Mouse (Mus musculus) hindbrain, embryonic 14.5 days (tissue): ENCODE results near the gene Fyb2. TPM values are rescaled to one million over a fixed set of nuclear protein-coding genes. Genes with fewer than 3 reads are reported as not detected.
A peak's percentile ranks its signal among the peaks of the same experiment; 100 is the strongest.

Experiments used
- ATAC-seq: fragments of 200-750 bp; cut with Nextera tagmentation; 2 replicates; pipeline ENCODE4 v1.8.0; 2017; ENCODE audit warnings: moderate number of reproducible peaks, mild to moderate bottlenecking, moderate TSS enrichment, moderate library complexity; ENCODE audit not compliant: low FRiP score
- DNase-seq: peaks from one replicate; pipeline ENCODE4 v3.0.0-alpha.2; 2015; ENCODE audit warnings: low spot score
- H3K27ac ChIP-seq: fragments of 300-500 bp; sonication (generic); 2 replicates; pipeline ENCODE4 v1.5.1; 2014; ENCODE audit warnings: mild to moderate bottlenecking, moderate library complexity
- H3K27me3 ChIP-seq: fragments of 300-500 bp; sonication (generic); 2 replicates; pipeline ENCODE4 v1.6.1; 2014; ENCODE audit warnings: mild to moderate bottlenecking, low read length, mixed read lengths; ENCODE audit not compliant: control insufficient read depth, insufficient read depth
- H3K36me3 ChIP-seq: fragments of 300-500 bp; sonication (generic); replicated peaks from 2 replicates; pipeline ENCODE4 v1.6.1; 2014; ENCODE audit not compliant: control insufficient read depth, insufficient read depth
- H3K4me1 ChIP-seq: fragments of 300-500 bp; sonication (generic); replicated peaks from 2 replicates; pipeline ENCODE4 v1.6.1; 2014; ENCODE audit warnings: antibody characterized with exemption, low read length, mixed read lengths; ENCODE audit not compliant: control insufficient read depth, insufficient read depth
- H3K4me2 ChIP-seq: fragments of 300-500 bp; sonication (generic); replicated peaks from 2 replicates; pipeline ENCODE4 v1.6.1; 2014; ENCODE audit warnings: mild to moderate bottlenecking, moderate library complexity
- H3K4me3 ChIP-seq: fragments of 300-500 bp; sonication (generic); replicated peaks from 2 replicates; pipeline ENCODE4 v1.5.1; 2014; ENCODE audit warnings: mild to moderate bottlenecking, low read length
- H3K9ac ChIP-seq: fragments of 300-500 bp; sonication (generic); 2 replicates; pipeline ENCODE4 v1.6.1; 2014
- H3K9me3 ChIP-seq: fragments of 300-500 bp; sonication (generic); 2 replicates; pipeline ENCODE4 v1.6.1; 2016; ENCODE audit warnings: low read length; ENCODE audit not compliant: control insufficient read depth
- WGBS: fragments of 180-500 bp; shearing (Covaris S2); extraction: QIAGEN DNeasy Blood & Tissue Kit; methylation state at CpG from one replicate; pipeline ENCODE4 v1.1.7; 2014; 5-methylcytosine and 5-hydroxymethylcytosine counted together
- polyA plus RNA-seq: library from polyadenylated mRNA; unstranded; fragments of >200 nt; fragmentation: Nextera tagmentation; extraction: Ambion mirVana; gene quantifications from 2 replicates; pipeline ENCODE4 v1.2.1, GENCODE M21; 2014

Fyb2 gene
- polyA plus RNA-seq, 1 experiment from 2014 or later, result 0.29 TPM

DNA sequence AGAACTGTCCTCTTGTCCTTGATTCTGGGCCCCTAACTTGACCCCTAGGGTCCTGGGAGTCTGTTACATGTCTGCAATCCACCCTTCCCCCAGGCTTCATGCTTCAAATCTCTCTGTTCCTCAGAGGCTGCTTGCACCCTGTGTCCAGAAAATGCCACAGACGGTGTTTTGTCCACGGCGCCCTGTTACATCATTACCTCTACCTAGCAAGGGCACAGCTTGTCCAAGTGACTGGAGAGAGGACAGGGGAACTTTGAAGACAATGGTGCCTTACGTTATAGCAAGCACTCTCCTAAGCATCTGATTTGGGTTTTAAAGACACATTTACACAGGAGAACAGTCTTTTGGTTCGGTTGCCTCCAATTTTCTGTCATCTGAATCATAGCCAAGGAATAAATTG, 19.7 kb upstream of the Fyb2 start:
- peaks cover 14% of the 10 kb centered on the region for H3K4me1 ChIP-seq
- no peaks in the 10 kb centered on the region for H3K27me3 ChIP-seq
- no peaks in the 10 kb centered on the region for H3K9me3 ChIP-seq
- DNase-seq (no peak), ATAC-seq (no peak)
- no peak overlapping the region for H3K9ac ChIP-seq
- H3K4me3 ChIP-seq, result no peak overlapping the region
- H3K27ac ChIP-seq, result no peak overlapping the region
- WGBS, result 65% methylated on average over 5 of the region's 5 CpGs
- H3K36me3 ChIP-seq, result no peaks in the 10 kb centered on the region
- no peak overlapping the region for H3K4me2 ChIP-seq

GRCm38 (mm10) chr4:104894004-104894734, 19.1 kb upstream of the Fyb2 start:
- DNase-seq, result peak; percentile 88
- Histone ChIP-seq H3K9me3 (no peaks in the 10 kb centered on the region), H3K4me1 (peaks cover 11% of the 10 kb centered on the region), H3K9ac (no peak overlapping the region), H3K36me3 (no peaks in the 10 kb centered on the region), H3K4me2 (no peak overlapping the region), H3K4me3 (no peak overlapping the region), H3K27me3 (no peaks in the 10 kb centered on the region), H3K27ac (no peak overlapping the region)
- no peak for ATAC-seq
- 51% methylated on average over 13 of the region's 13 CpGs for WGBS

GRCm38 (mm10) chr4:104902836-104903235, 10.4 kb upstream of the Fyb2 start:
- H3K27ac ChIP-seq, result no peak overlapping the region
- H3K4me2 ChIP-seq, result no peak overlapping the region
- no peak for DNase-seq
- WGBS, result 67% methylated on average over 2 of the region's 2 CpGs
- ATAC-seq, result no peak
- H3K36me3 ChIP-seq, result no peaks in the 10 kb centered on the region
- H3K4me3 ChIP-seq, result no peak overlapping the region
- H3K4me1 ChIP-seq, result no peaks in the 10 kb centered on the region
- H3K9me3 ChIP-seq, result no peaks in the 10 kb centered on the region
- no peak overlapping the region for H3K9ac ChIP-seq
- H3K27me3 ChIP-seq, result no peaks in the 10 kb centered on the region

DNA sequence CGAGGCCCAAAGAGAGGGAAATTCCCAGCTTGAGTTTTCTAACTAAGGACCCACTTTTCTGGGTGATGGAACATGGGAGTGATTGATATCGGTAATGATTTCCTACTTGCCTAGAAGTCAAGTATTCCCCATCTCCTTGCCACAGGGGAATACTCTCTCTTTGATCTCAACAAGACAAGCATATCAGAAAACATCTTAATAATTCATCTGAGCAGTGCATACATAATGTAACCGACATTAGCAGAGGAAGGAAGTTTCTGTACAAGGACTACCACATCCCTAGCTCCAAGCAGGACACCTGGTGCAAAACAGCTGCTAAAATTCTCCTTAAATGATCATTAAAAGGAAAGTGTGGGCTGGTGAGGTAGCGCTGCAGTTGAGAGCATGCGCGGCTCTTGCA, 8.2 kb upstream of the Fyb2 start:
- Histone ChIP-seq H3K9ac (no peak overlapping the region), H3K9me3 (no peaks in the 10 kb centered on the region)
- no peak for DNase-seq

GRCm38 (mm10) chr4:104911685-104912084, 1.6 kb upstream of the Fyb2 start:
- Histone ChIP-seq H3K4me3 (no peak overlapping the region), H3K9me3 (no peaks in the 10 kb centered on the region), H3K27ac (no peak overlapping the region), H3K9ac (no peak overlapping the region), H3K4me2 (no peak overlapping the region), H3K27me3 (peaks cover 7% of the 10 kb centered on the region; the same call in 1 of the 2 replicates), H3K4me1 (no peaks in the 10 kb centered on the region), H3K36me3 (no peaks in the 10 kb centered on the region)
- ATAC-seq (no peak), DNase-seq (peak; percentile 50)
- 31% methylated on average over 7 of the region's 7 CpGs for WGBS

More for the DNA sequence above, 8.2 kb upstream of the Fyb2 start:
- H3K4me3 ChIP-seq, result no peak overlapping the region
- 89% methylated on average over 6 of the region's 6 CpGs for WGBS
- no peaks in the 10 kb centered on the region for H3K27me3 ChIP-seq
- no peak overlapping the region for H3K27ac ChIP-seq
- ATAC-seq, result no peak
- H3K4me2 ChIP-seq, result no peak overlapping the region
- no peaks in the 10 kb centered on the region for H3K36me3 ChIP-seq
- H3K4me1 ChIP-seq, result no peaks in the 10 kb centered on the region

GRCm38 (mm10) chr4:104914711-104915247, 1.5 kb downstream of the Fyb2 start:
- Histone ChIP-seq H3K9me3 (no peaks in the 10 kb centered on the region), H3K27me3 (peaks cover 7% of the 10 kb centered on the region; the same call in 1 of the 2 replicates)
- no peak for ATAC-seq

DNA sequence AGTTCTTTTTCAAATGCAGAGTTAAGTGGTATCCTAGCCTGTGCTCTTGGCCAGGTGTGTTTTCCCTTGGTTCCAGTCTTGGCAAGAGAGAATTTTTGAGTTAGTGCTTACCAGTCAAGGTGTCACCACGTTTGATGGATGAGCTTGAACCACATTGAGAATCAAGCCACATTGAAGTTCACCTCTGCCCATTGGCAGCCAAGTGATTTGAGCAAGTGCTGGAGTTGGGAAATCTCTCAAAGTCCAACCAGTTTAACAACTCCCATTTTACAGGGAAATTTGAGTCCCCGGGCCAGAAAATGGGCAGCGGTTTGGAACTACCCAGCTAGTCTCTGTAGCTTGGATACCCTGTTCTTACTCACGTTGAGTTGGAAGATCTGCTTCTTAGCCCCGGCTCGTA, 4.8 kb downstream of the Fyb2 start:
- H3K9me3 ChIP-seq, result no peaks in the 10 kb centered on the region

More at GRCm38 (mm10) chr4:104914711-104915247, 1.5 kb downstream of the Fyb2 start:
- Histone ChIP-seq H3K9ac (no peak overlapping the region), H3K36me3 (no peaks in the 10 kb centered on the region), H3K4me1 (no peaks in the 10 kb centered on the region), H3K4me2 (no peak overlapping the region), H3K4me3 (no peak overlapping the region), H3K27ac (no peak overlapping the region)
- 63% methylated on average over 6 of the region's 6 CpGs for WGBS
- no peak for DNase-seq

GRCm38 (mm10) chr4:104925383-104925782, 12.1 kb downstream of the Fyb2 start:
- H3K27ac ChIP-seq, result no peak overlapping the region
- 92% methylated on average over 5 of the region's 5 CpGs for WGBS
- ATAC-seq (no peak), DNase-seq (no peak)
- H3K4me3 ChIP-seq, result no peak overlapping the region
- H3K9ac ChIP-seq, result no peak overlapping the region
- no peaks in the 10 kb centered on the region for H3K4me1 ChIP-seq
- no peaks in the 10 kb centered on the region for H3K27me3 ChIP-seq
- H3K36me3 ChIP-seq, result no peaks in the 10 kb centered on the region
- H3K4me2 ChIP-seq, result no peak overlapping the region
- no peaks in the 10 kb centered on the region for H3K9me3 ChIP-seq

More for the DNA sequence above, 4.8 kb downstream of the Fyb2 start:
- Histone ChIP-seq H3K4me2 (no peak overlapping the region), H3K27ac (no peak overlapping the region), H3K4me1 (no peaks in the 10 kb centered on the region), H3K36me3 (no peaks in the 10 kb centered on the region), H3K27me3 (peaks cover 5% of the 10 kb centered on the region; the same call in 1 of the 2 replicates), H3K9ac (no peak overlapping the region), H3K4me3 (no peak overlapping the region)
- ATAC-seq (no peak), DNase-seq (no peak)
- 85% methylated on average over 6 of the region's 6 CpGs for WGBS

DNA sequence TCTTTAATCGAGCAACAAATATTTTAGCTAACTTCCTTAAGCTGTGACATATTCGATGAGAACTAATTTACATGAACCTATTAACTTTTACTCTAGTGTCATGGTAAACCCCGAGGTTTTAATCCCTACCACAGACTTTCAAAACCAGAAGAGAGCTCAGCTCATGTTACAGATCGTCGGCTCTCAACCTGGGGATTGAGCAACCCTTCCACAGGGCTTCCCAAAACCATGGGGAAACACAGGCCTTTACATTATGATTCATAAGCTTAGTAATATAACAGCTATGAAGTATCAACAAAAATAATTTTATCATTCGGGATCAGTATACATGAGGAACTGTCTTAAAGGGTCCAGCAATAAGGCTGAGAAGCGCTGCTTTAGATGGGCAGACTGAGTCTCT, 15.9 kb downstream of the Fyb2 start:
- Histone ChIP-seq H3K27ac (no peak overlapping the region), H3K9me3 (no peaks in the 10 kb centered on the region), H3K27me3 (no peaks in the 10 kb centered on the region), H3K4me1 (no peaks in the 10 kb centered on the region), H3K4me3 (no peak overlapping the region), H3K4me2 (no peak overlapping the region), H3K9ac (no peak overlapping the region), H3K36me3 (no peaks in the 10 kb centered on the region)
- ATAC-seq (no peak), DNase-seq (no peak)
- 89% methylated on average over 7 of the region's 7 CpGs for WGBS
